Mouse (Mus musculus) retina, postnatal 7 days (tissue): ENCODE measurements around the gene Mroh2a.

Source experiments
- DNase-seq: peaks from one replicate; pipeline ENCODE4 v3.0.0-alpha.2; 2012; ENCODE audit warnings: low read depth, low spot score

The Mroh2a gene

GRCm38 (mm10) chr1:88226670-88227379 is at the start of gene Mroh2a:
TSS of gene Mroh2a (plus strand) at chr1:88226986.
- no peak for DNase-seq

DNA sequence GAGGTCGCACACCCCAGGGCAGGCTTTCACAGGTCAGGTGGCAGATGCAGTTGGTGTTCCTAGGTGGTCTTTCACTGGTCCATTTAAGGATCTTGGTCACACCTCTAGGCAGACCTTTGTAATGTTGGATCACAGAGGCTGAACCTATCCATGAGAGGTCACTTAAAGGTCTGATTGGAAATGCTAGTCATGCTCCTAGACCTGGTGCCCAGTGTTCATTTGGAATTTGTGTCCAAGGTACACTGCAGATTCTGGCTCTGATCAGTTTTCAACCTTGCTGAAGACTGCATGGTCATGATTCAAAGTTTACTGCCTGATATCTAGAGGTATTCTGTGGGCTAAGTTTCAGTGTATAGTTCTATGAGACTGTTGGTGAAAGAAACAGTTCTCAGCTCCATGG is 47.1 kb upstream of the Mroh2a start:
- DNase-seq = no peak

GRCm38 (mm10) chr1:88186325-88186935 is 40.4 kb upstream of the Mroh2a start:
- DNase-seq = no peak

DNA sequence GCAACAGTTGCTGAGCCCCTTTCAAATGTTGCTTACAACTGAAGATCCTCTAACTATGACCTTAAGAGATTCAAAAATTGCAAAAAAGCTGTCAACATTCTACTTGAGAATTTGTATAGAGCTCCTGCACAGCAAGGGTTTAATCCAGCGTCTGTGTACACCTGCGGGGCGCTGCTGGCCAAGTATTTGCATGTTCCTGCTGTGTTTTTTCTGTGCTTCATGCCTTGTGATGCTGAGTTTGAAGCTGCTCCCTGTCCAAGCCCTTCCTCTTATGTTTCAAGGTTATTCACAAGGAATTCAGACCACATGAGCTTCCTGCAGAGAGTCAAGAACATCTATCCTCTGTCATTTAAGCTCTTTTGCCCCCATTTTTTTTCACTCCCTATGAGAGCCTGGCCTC is 34.6 kb upstream of the Mroh2a start:
- DNase-seq = no peak

DNA sequence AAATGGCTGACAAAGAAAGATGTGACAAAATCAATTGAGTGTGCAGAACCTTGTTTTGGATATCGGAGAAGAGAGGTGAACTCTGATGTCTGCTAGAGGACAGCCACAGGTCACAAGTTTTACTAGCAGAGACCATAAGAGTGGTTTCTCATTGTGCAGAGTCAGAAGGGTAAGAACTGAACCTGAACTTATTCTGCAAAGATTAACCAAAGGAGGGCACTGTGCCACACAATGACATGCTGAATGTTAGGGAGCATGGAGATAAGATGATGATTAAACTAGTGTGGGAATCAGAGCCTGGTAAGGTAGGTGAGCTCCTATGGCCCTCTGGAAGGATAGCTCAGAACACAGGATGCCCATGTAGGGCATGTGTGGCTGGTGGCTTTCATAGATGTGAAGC is 31.1 kb upstream of the Mroh2a start:
- no peak for DNase-seq

DNA sequence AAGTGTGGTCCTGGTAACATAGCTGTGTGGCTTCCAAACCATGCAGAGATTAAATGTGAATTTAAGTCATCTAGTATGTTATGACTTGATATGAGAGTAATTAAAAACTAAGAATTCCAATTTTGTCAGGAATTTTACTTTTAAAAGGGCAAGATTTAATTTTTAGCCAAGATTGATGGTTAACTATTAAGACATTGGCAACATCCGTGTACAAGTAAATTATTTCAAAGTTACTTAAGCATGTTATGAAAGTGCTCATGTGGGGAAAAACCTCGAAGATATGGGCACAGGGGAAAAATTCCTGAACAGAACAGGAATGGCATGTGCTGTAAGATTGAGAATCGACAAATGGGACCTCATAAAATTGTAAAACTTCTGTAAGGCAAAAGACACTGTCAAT is 29.3 kb upstream of the Mroh2a start:
- DNase-seq = no peak

GRCm38 (mm10) chr1:88199996-88200395 is 26.8 kb upstream of the Mroh2a start:
- no peak for DNase-seq

DNA sequence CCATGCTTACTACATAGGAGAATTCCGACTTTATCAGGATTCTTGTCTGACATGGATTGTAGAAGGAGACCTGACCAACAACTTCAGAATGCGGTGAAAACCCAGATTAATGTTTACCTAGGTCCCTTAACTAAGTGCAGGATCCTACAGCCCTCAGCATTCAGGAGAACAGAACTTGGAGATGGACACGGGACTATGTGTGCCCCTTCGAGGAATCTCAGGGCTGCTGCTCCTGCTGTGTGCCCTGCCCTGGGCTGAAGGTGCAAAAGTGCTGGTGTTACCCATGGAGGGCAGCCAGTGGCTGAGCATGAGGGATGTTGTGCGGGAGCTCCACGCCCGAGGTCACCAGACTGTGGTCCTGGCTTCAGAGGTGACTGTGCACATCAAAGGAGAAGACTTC is 26.3 kb upstream of the Mroh2a start, which contains the start of gene Ugt1a2:
Gene Ugt1a2, plus strand, starts transcription at position 146 of the 400 bp plus-strand sequence.
- DNase-seq = no peak

DNA sequence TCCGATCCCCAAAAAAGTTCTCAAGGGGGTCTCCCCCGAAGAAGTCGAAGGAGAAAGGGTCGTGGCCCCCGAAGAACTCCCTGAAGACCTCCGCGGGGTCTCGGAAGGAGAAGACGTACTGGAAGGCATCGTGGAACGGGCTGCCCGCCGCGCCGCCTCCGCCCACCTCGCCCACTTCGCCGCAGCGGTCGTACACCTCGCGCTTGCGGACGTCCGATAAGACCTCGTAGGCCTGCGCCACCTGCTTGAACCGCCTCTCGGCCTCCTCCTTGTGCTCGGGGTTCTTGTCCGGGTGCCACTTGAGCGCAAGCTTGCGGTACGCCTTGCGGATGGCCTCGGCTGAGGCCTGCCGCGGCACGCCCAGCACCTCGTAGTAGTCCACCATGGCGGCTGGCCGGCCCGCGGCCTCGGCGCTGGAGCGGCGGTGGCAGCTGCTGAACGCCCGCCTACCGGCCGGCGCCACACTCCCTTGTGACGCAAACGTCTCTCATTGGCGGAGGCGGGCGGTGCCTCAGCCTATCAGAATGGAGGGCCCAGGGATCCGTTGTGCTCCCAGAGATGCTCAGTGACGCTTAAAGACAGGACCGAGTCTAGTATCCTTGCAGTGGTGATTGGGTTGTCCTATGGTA is 21.4 kb upstream of the Mroh2a start, which contains the start of gene Dnajb3:
Gene Dnajb3, minus strand, starts transcription at position 489 of the 629 bp plus-strand sequence.
- DNase-seq = peak; percentile 50

GRCm38 (mm10) chr1:88206843-88207479 is 19.8 kb upstream of the Mroh2a start:
- DNase-seq = no peak

GRCm38 (mm10) chr1:88211812-88212211 is 15.0 kb upstream of the Mroh2a start, which contains the start of gene Ugt1a1:
TSS of gene Ugt1a1 (plus strand) at chr1:88211959.
- DNase-seq = no peak

DNA sequence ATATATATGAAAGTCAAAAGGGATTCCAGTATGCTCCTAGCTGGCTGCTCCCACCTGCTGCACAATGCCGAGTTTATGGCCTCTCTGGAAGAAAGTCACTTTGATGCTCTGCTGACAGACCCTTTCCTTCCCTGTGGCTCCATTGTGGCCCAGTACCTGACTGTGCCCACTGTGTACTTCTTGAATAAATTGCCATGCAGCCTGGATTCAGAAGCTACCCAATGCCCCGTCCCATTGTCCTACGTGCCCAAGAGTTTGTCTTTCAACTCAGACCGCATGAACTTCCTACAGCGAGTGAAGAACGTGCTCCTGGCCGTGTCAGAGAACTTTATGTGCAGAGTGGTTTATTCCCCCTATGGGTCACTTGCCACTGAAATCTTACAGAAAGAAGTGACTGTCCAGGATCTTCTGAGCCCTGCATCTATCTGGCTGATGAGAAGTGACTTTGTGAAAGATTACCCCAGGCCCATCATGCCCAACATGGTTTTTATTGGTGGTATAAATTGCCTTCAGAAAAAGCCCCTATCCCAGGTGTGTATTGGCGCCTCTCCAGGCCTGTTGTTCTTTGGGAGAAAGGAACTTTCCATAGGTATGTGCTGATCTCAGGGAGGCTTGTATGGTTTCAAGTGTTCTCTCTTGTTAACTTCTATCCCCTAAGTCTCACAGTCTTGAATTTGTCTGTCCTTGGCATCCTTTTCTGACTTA is 14.3 kb upstream of the Mroh2a start:
- no peak for DNase-seq

DNA sequence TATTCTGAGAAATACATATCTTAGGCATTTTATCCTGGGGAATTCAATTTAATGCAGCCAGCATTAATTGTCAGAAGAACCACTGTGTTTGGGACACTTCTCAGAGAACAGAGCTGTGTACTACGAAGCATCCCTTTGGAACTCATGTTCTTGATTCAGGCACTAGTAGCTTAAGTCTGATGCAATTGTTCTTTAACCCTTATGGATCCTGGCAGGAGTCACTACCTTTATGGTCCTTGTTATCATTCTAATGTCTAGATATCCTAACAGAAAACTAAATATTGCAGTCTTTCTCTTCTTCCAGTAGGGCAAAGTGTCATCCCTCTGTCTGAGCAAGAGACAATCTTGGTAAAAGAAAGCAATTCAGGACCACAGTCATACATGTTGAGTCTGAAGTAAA is 13.7 kb upstream of the Mroh2a start:
- no peak for DNase-seq

DNA sequence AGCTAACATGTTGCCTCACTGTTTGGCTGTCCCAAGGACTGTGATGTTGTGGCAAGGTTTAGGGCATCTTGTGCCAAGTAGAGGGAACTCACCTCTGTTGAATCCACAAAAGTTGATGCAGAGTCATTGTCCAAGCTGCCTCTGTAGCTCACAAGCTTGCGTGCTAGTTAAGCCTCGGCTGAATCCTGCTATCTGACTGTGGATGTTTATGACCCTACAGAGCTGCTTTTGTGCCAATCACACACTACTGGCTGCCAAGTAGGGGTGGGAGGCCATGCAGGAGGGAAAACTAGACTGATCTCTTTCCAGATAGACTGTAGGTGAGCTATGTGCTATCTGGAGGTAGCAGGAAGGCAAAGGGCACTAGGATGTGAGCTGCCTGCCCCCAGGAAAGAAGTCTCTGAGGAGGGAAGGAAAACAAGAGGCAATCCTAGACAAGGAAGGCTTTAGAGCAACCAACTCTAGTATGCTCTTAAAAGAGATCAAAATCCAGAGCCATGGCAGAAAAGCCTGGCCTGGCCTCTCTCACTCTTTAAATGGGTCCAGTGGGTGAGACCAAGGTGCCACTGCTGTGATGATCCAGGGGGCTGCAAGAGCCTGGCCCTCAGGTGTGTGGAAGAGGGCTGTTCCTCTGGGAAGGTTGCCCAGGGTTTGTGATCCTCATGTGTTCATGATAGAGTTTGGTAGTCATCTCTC is 12.9 kb upstream of the Mroh2a start:
- DNase-seq = no peak

DNA sequence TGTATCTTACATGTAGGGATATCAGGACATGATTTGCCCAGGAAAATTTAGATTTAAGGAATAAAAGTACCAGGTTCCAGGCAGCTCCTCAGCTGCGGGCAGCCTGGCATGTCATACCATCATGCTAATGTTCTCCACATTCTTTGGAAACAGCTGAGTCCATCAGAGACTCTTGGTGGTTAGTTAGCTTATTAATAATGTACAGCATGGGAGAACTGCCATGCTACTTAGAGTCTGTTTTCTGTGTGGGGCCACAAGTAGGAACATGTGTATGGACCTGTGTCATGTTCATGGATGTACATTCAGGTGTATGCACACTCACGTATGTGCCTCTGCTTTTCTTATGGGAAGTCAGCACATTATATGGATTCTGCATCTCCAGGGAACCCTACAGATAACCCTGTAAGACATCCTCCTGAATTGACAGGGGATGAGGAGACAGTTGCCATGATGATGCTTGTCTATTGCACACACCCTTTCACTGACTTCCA is 12.3 kb upstream of the Mroh2a start:
- DNase-seq = no peak

GRCm38 (mm10) chr1:88215466-88216380 is 11.1 kb upstream of the Mroh2a start:
- DNase-seq = no peak

GRCm38 (mm10) chr1:88216551-88216950 is 10.2 kb upstream of the Mroh2a start:
- DNase-seq = no peak

GRCm38 (mm10) chr1:88217144-88217543 is 9.6 kb upstream of the Mroh2a start:
- DNase-seq = no peak

- DNase-seq = no peak
Observed at GRCm38 (mm10) chr1:88217576-88217975, 9.2 kb upstream of the Mroh2a start.

DNA sequence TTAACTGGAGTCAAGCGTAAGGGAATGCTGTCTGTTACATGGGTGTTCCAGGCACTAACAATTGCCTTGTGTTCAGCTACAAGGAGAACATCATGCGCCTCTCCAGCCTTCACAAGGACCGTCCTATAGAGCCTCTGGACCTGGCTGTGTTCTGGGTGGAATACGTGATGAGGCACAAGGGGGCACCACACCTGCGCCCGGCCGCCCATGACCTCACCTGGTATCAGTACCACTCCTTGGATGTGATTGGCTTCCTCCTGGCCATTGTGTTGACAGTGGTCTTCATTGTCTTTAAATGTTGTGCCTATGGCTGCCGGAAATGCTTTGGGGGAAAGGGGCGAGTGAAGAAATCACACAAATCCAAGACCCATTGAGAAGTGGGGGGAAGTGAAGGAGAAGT is 8.7 kb upstream of the Mroh2a start:
- no peak for DNase-seq
